Mouse (Mus musculus) hindbrain, embryonic 12.5 days (tissue): Measurements from ENCODE around the gene Unc80. TPM values are rescaled to one million over a fixed set of nuclear protein-coding genes. Genes with fewer than 3 reads are reported as not detected.
"Not testable (repeated sequence)": the region's sequence is repeated elsewhere in the genome, so short reads cannot be mapped to it uniquely, and the experiment has no call there.

Source experiments
- ATAC-seq: fragments of 200-750 bp; cut with Nextera tagmentation; 2 replicates; pipeline ENCODE4 v1.8.0; 2017; ENCODE audit warnings: moderate TSS enrichment; ENCODE audit not compliant: low FRiP score
- H3K27ac ChIP-seq: fragments of 300-500 bp; sonication (generic); 2 replicates; pipeline ENCODE4 v1.5.1; 2016; ENCODE audit warnings: mild to moderate bottlenecking
- H3K27me3 ChIP-seq: fragments of 300-500 bp; sonication (generic); 2 replicates; pipeline ENCODE4 v1.6.1; 2016; ENCODE audit warnings: mild to moderate bottlenecking
- H3K36me3 ChIP-seq: fragments of 300-500 bp; sonication (generic); 2 replicates; pipeline ENCODE4 v1.6.1; 2016; ENCODE audit warnings: mild to moderate bottlenecking
- H3K4me1 ChIP-seq: fragments of 300-500 bp; sonication (generic); 2 replicates; pipeline ENCODE4 v1.6.1; 2016
- H3K4me2 ChIP-seq: fragments of 300-500 bp; sonication (generic); replicated peaks from 2 replicates; pipeline ENCODE4 v1.6.1; 2016; ENCODE audit warnings: mild to moderate bottlenecking
- H3K4me3 ChIP-seq: fragments of 300-500 bp; sonication (generic); 2 replicates; pipeline ENCODE4 v1.5.1; 2016; ENCODE audit warnings: mild to moderate bottlenecking
- H3K9ac ChIP-seq: fragments of 300-500 bp; sonication (generic); 2 replicates; pipeline ENCODE4 v1.6.1; 2016; ENCODE audit warnings: mild to moderate bottlenecking, moderate library complexity
- H3K9me3 ChIP-seq: fragments of 300-500 bp; sonication (generic); replicated peaks from 2 replicates; pipeline ENCODE4 v1.6.1; 2016; ENCODE audit warnings: mild to moderate bottlenecking
- WGBS: fragments of 180-500 bp; shearing (Covaris S2); methylation state at CpG from one replicate; pipeline ENCODE4 v1.1.7; 2016; 5-methylcytosine and 5-hydroxymethylcytosine counted together
- polyA plus RNA-seq: library from polyadenylated mRNA; unstranded; fragments of >200 nt; fragmentation: Nextera tagmentation; extraction: Ambion mirVana; gene quantifications from 2 replicates; pipeline ENCODE4 v1.2.1, GENCODE M21; 2016

Unc80 gene
- polyA plus RNA-seq, 1 experiment from 2014 or later: 1.5 TPM

- not testable (repeated sequence) for H3K9me3 ChIP-seq, ATAC-seq
- 89% methylated on average over 10 of the region's 10 CpGs for WGBS
Measured at GRCm38 (mm10) chr1:66699630-66700029, 231.5 kb downstream of the Unc80 start.

GRCm38 (mm10) chr1:66700149-66700692, 232.1 kb downstream of the Unc80 start:
- Histone ChIP-seq H3K36me3 (no peaks in the 10 kb centered on the region), H3K9me3 (no peaks in the 10 kb centered on the region), H3K27ac (no peak overlapping the region), H3K4me3 (peak overlapping the region; percentile 86), H3K4me1 (peaks cover 15% of the 10 kb centered on the region), H3K9ac (no peak overlapping the region), H3K4me2 (peak overlapping the region; percentile 64), H3K27me3 (no peaks in the 10 kb centered on the region)
- peak; percentile 23 for ATAC-seq
- WGBS: 37% methylated on average over 5 of the region's 5 CpGs

More at GRCm38 (mm10) chr1:66699630-66700029, 231.5 kb downstream of the Unc80 start:
- H3K36me3 ChIP-seq, H3K27me3 ChIP-seq, H3K4me2 ChIP-seq, H3K27ac ChIP-seq, H3K4me3 ChIP-seq, H3K9ac ChIP-seq: not testable (repeated sequence)
- H3K4me1 ChIP-seq: peaks cover 15% of the 10 kb centered on the region

- ATAC-seq: peak; percentile 100
- H3K4me2 ChIP-seq: peak within 1 kb of the TSS; percentile 64
- no peaks in the 10 kb centered on the region for H3K9me3 ChIP-seq
- H3K36me3 ChIP-seq: no peaks in the 10 kb centered on the region
- peak within 1 kb of the TSS; percentile 81 for H3K27ac ChIP-seq
- no peaks in the 10 kb centered on the region for H3K27me3 ChIP-seq
- H3K9ac ChIP-seq: peak within 1 kb of the TSS; percentile 78
- under 1% methylated on average over 73 of the region's 73 CpGs for WGBS
- peak within 1 kb of the TSS; percentile 86 for H3K4me3 ChIP-seq
- peaks cover 15% of the 10 kb centered on the region for H3K4me1 ChIP-seq
Measured at GRCm38 (mm10) chr1:66700693-66701575, 232.8 kb downstream of the Unc80 start, which contains the start of gene Rpe. Gene Rpe (plus strand): TSS chr1:66700831.

- H3K9ac ChIP-seq: peak overlapping the region; percentile 78
- H3K27ac ChIP-seq: no peak overlapping the region
- H3K9me3 ChIP-seq: no peaks in the 10 kb centered on the region
- WGBS: 33% methylated on average over 2 of the region's 2 CpGs
- ATAC-seq: no peak
- peaks cover 15% of the 10 kb centered on the region for H3K4me1 ChIP-seq
- H3K4me3 ChIP-seq: peak overlapping the region; percentile 86
- H3K27me3 ChIP-seq: no peaks in the 10 kb centered on the region
- 0 out of 2 replicates have a peak, but pooled peaks cover 3% of the 10 kb centered on the region for H3K36me3 ChIP-seq
- peak overlapping the region; percentile 64 for H3K4me2 ChIP-seq
Measured at GRCm38 (mm10) chr1:66701576-66701940, 233.4 kb downstream of the Unc80 start.

GRCm38 (mm10) chr1:66702623-66703345, 234.6 kb downstream of the Unc80 start:
- Histone ChIP-seq H3K4me2 (no peak overlapping the region), H3K9ac (no peak overlapping the region), H3K36me3 (0 out of 2 replicates have a peak, but pooled peaks cover 7% of the 10 kb centered on the region), H3K27ac (no peak overlapping the region), H3K9me3 (no peaks in the 10 kb centered on the region), H3K4me1 (peaks cover 15% of the 10 kb centered on the region), H3K27me3 (no peaks in the 10 kb centered on the region), H3K4me3 (no peak overlapping the region)
- no peak for ATAC-seq
- 90% methylated on average over 4 of the region's 4 CpGs for WGBS

GRCm38 (mm10) chr1:66704523-66704922, 236.4 kb downstream of the Unc80 start:
- peaks cover 15% of the 10 kb centered on the region for H3K4me1 ChIP-seq
- H3K9ac ChIP-seq: no peak overlapping the region
- WGBS: 61% methylated on average over 6 of the region's 6 CpGs
- no peak overlapping the region for H3K4me3 ChIP-seq
- H3K36me3 ChIP-seq: 0 out of 2 replicates have a peak, but pooled peaks cover 7% of the 10 kb centered on the region
- no peaks in the 10 kb centered on the region for H3K9me3 ChIP-seq
- H3K4me2 ChIP-seq: no peak overlapping the region
- H3K27me3 ChIP-seq: no peaks in the 10 kb centered on the region
- ATAC-seq: no peak
- H3K27ac ChIP-seq: no peak overlapping the region

GRCm38 (mm10) chr1:66712859-66713258, 244.7 kb downstream of the Unc80 start:
- WGBS: 94% methylated on average over 3 of the region's 3 CpGs
- Histone ChIP-seq H3K27ac (no peak overlapping the region), H3K27me3 (no peaks in the 10 kb centered on the region), H3K36me3 (peaks cover 41% of the 10 kb centered on the region), H3K4me2 (no peak overlapping the region), H3K9me3 (no peaks in the 10 kb centered on the region), H3K4me3 (no peak overlapping the region), H3K9ac (no peak overlapping the region), H3K4me1 (no peaks in the 10 kb centered on the region)
- ATAC-seq: no peak

GRCm38 (mm10) chr1:66730581-66730980, 262.4 kb downstream of the Unc80 start:
- H3K9ac ChIP-seq: no peak overlapping the region
- 93% methylated on average over 1 of the region's 1 CpGs for WGBS
- H3K27me3 ChIP-seq: no peaks in the 10 kb centered on the region
- H3K4me1 ChIP-seq: no peaks in the 10 kb centered on the region
- H3K4me2 ChIP-seq: no peak overlapping the region
- ATAC-seq: no peak
- H3K9me3 ChIP-seq: no peaks in the 10 kb centered on the region
- H3K36me3 ChIP-seq: peaks cover 20% of the 10 kb centered on the region
- no peak overlapping the region for H3K27ac ChIP-seq
- H3K4me3 ChIP-seq: no peak overlapping the region

Other genes with a start within 250 kb of the Unc80 start
- gene Rpe, start 232.5 kb downstream of the Unc80 start, polyA plus RNA-seq: 48.4 and 51.4 TPM in 2 replicates